Mouse (Mus musculus): ENCODE measurements around the gene Ces1g. TPM values are rescaled to one million over a fixed set of nuclear protein-coding genes. Genes with fewer than 3 reads are reported as not detected.

The Ces1g gene
- not detected in 2 replicates for polyA plus RNA-seq (2016; fragmentation: Nextera tagmentation; extraction: Ambion mirVana)

DNA sequence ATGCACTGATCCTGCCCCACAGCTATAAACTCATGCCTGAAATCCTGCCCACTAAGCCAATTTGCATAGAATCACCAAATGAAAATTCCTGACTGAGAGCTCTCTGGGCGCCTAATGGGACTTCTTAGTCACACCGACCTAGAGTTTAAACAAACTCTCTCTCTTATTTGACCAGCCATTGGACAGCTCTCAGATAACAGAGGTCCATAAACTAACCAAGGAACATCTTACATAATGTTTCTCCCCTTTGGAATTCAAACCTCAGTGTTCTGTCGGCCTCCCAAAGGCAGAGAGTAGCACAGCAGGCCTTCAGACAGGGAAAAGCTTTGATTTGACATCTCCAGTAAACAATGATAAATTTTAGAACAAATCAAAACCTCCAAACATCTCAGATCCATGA, at the start of gene Ces1g:
Gene Ces1g, minus strand, starts transcription at position 102 of the 400 bp plus-strand sequence.
- WGBS: 70% methylated on average over 3 of the region's 3 CpGs
- ATAC-seq (ENCODE audit: insufficient number of reproducible peaks, insufficient read depth, low FRiP score, low TSS enrichment): no peak
- Histone ChIP-seq H3K9me3 (no peaks in the 10 kb centered on the region), H3K36me3 (no peaks in the 10 kb centered on the region), H3K9ac (no peak within 1 kb of the TSS), H3K27ac (no peak within 1 kb of the TSS), H3K27me3 (no peaks in the 10 kb centered on the region), H3K4me3 (no peak within 1 kb of the TSS), H3K4me1 (no peaks in the 10 kb centered on the region), H3K4me2 (replicated peaks) (no peak within 1 kb of the TSS)

DNA sequence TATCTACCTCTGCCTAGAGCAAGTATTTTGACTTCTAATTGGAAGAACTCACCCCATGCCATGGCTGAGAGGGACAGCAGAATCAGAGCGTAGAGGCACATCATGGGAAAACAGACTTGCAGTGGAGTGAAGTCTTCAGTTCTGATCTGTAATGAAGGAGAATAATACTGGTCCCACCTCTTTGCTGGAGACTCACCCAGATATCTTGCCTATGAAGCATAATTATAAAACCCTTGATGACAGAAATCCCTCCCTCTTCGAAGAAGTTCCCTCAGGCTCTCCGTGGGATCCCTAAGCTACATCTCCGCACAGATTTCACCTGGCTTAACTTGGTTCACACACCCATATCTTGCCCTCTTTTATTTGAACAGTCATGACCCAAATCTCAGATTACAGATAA, 42.5 kb upstream of the Ces1g start, which contains the start of gene Ces1h:
Gene Ces1h, minus strand, starts transcription at position 101 of the 400 bp plus-strand sequence.
- no peak within 1 kb of the TSS for H3K9ac ChIP-seq
- 81% methylated on average over 4 of the region's 4 CpGs for WGBS
- H3K36me3 ChIP-seq: no peaks in the 10 kb centered on the region
- no peak within 1 kb of the TSS for H3K27ac ChIP-seq
- no peak for ATAC-seq (ENCODE audit: insufficient number of reproducible peaks, insufficient read depth, low FRiP score, low TSS enrichment)
- no peak within 1 kb of the TSS for H3K4me3 ChIP-seq
- no peak within 1 kb of the TSS for H3K4me2 ChIP-seq (replicated peaks)
- H3K4me1 ChIP-seq: no peaks in the 10 kb centered on the region
- no peaks in the 10 kb centered on the region for H3K9me3 ChIP-seq
- H3K27me3 ChIP-seq: no peaks in the 10 kb centered on the region

DNA sequence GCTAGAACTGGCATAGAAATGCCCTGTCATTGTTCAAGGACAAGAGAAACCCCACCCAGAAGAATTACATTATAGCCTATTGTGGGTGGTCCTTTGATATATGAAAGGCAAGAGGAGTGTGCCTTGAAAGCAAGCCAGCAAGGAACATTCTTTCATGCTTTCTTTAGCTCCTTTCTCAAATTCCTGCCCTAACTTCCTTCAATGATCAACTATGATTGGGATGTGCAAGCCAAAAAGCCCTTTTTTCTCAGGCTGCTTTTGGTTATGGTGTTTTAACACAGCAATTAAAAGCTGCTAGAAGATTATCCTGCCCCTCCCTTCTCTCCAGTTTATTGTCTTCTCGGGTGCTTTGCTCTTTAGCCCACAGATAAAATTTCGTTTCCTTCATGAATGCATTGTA, 32.4 kb upstream of the Ces1g start:
- WGBS: 44% methylated on average over 2 of the region's 2 CpGs
- no peaks in the 10 kb centered on the region for H3K4me1 ChIP-seq
- H3K4me2 ChIP-seq (replicated peaks): no peak overlapping the region
- no peak overlapping the region for H3K4me3 ChIP-seq
- H3K9ac ChIP-seq: no peak overlapping the region
- H3K9me3 ChIP-seq: no peaks in the 10 kb centered on the region
- H3K27me3 ChIP-seq: no peaks in the 10 kb centered on the region
- no peaks in the 10 kb centered on the region for H3K36me3 ChIP-seq
- no peak overlapping the region for H3K27ac ChIP-seq
- no peak for ATAC-seq (ENCODE audit: insufficient number of reproducible peaks, insufficient read depth, low FRiP score, low TSS enrichment)

DNA sequence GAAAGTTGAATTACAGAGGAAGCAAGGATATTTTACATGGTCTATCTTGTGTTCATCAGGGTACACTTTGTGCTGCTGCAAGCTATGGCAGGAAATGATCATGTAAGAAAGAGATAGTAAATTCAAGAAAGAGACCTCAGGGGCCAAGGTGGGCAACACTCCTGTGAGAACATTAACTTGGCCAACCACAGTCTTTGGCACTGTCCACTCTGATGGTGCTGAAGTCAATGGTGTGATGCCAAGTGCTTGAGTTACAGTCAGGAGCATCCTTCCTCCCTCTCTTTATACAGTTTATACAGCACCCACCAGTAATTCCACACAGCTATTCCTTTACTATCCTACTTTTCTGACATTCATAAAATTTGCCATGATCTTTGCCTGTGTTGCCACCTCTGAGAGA, 23.0 kb upstream of the Ces1g start:
- Histone ChIP-seq H3K36me3 (no peaks in the 10 kb centered on the region), H3K9ac (no peak overlapping the region), H3K4me3 (no peak overlapping the region), H3K27me3 (no peaks in the 10 kb centered on the region), H3K9me3 (no peaks in the 10 kb centered on the region), H3K4me1 (no peaks in the 10 kb centered on the region), H3K4me2 (replicated peaks) (no peak overlapping the region), H3K27ac (no peak overlapping the region)
- ATAC-seq (ENCODE audit: insufficient number of reproducible peaks, insufficient read depth, low FRiP score, low TSS enrichment): no peak

DNA sequence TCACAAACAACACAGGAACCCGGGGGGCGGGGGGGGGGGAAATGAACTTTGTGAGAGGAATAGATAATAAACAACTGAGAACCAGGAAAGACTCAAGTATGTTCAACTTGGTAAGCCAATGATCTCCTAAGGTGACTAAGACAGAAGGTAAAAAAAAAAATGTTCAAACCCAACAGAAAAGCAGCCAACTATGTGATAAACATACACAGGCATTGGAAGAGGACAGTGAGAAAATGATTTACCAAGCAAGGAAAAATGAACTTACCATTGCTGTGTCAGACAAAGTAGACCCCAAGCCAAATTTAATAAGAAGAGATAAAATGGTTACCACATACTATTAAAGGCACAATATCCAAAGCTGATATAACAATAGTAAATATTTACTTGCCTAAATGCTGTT, 2.4 kb upstream of the Ces1g start:
- H3K36me3 ChIP-seq: no peaks in the 10 kb centered on the region
- WGBS: 87% methylated on average over 2 of the region's 2 CpGs
- no peak overlapping the region for H3K27ac ChIP-seq
- H3K4me2 ChIP-seq (replicated peaks): no peak overlapping the region
- no peaks in the 10 kb centered on the region for H3K27me3 ChIP-seq
- H3K4me3 ChIP-seq: no peak overlapping the region
- ATAC-seq (ENCODE audit: insufficient number of reproducible peaks, insufficient read depth, low FRiP score, low TSS enrichment): no peak
- no peaks in the 10 kb centered on the region for H3K9me3 ChIP-seq
- H3K4me1 ChIP-seq: no peaks in the 10 kb centered on the region
- no peak overlapping the region for H3K9ac ChIP-seq

DNA sequence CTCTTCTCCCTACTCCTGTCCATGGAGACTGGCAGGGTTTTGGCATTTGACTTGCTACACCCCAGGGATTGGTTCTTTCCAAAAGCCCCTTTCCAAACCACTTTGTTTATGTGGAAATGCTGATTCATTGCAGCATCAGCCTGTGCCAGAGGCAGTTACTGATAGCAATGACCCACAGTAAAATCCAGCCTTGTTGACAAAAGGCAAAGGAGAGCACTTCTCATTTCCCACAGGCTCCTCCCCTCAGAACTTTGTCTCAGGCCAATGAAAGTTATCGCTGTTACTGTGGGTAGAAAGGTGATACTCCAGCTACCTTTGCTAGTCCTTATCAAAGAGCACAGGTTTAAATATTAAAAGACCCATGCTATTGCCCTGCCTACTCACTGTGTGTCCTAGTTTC, 4.4 kb downstream of the Ces1g start:
- H3K4me3 ChIP-seq: no peak overlapping the region
- no peaks in the 10 kb centered on the region for H3K27me3 ChIP-seq
- H3K27ac ChIP-seq: no peak overlapping the region
- H3K9me3 ChIP-seq: no peaks in the 10 kb centered on the region
- 93% methylated on average over 1 of the region's 1 CpGs for WGBS
- no peak overlapping the region for H3K9ac ChIP-seq
- no peaks in the 10 kb centered on the region for H3K36me3 ChIP-seq
- no peak overlapping the region for H3K4me2 ChIP-seq (replicated peaks)
- ATAC-seq (ENCODE audit: insufficient number of reproducible peaks, insufficient read depth, low FRiP score, low TSS enrichment): no peak
- no peaks in the 10 kb centered on the region for H3K4me1 ChIP-seq

DNA sequence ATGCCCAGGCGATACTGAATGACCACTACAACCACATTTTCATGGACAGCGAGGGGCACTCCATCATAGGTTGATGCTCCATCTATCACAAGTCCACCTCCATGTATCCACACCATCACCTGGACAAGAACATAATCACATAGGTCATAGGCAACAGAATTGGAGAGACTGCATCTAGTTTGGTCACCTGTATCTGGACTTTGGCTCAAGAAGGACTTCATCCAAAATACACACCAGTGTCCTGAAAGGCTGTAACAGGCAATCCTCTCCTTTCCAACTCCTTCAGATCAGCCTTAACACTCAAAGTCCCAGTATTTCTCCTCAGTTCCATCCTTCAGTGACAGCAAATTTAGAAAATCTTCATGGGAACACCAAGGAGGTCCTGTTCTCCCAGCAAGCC, 6.0 kb downstream of the Ces1g start:
- H3K27ac ChIP-seq: no peak overlapping the region
- no peaks in the 10 kb centered on the region for H3K27me3 ChIP-seq
- ATAC-seq (ENCODE audit: insufficient number of reproducible peaks, insufficient read depth, low FRiP score, low TSS enrichment): no peak
- no peak overlapping the region for H3K9ac ChIP-seq
- 91% methylated on average over 2 of the region's 2 CpGs for WGBS
- H3K4me3 ChIP-seq: no peak overlapping the region
- H3K4me1 ChIP-seq: no peaks in the 10 kb centered on the region
- no peaks in the 10 kb centered on the region for H3K9me3 ChIP-seq
- H3K36me3 ChIP-seq: no peaks in the 10 kb centered on the region
- H3K4me2 ChIP-seq (replicated peaks): no peak overlapping the region

DNA sequence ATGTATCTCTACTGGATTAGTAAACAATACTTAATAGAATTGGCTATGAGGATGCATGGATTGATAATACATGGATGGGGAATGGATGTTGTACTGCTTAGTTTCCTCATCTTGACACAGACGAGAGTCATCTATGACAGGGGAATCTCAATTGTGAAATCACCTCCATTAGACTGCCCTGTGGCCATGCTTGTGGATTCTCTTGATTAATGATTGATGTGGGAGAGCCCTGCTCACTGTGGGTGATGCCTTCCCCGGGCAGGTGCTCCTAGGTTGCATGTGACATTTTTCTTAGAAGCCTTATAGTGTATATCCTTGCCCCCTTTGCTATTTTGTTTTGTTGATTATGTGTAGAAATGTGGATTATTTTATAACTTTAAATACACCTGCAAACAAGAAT, 12.0 kb downstream of the Ces1g start:
- H3K4me3 ChIP-seq: no peak overlapping the region
- no peaks in the 10 kb centered on the region for H3K27me3 ChIP-seq
- H3K4me2 ChIP-seq (replicated peaks): no peak overlapping the region
- no peaks in the 10 kb centered on the region for H3K4me1 ChIP-seq
- ATAC-seq (ENCODE audit: insufficient number of reproducible peaks, insufficient read depth, low FRiP score, low TSS enrichment): no peak
- no peaks in the 10 kb centered on the region for H3K36me3 ChIP-seq
- H3K9ac ChIP-seq: no peak overlapping the region
- H3K27ac ChIP-seq: no peak overlapping the region
- WGBS: 78% methylated on average over 2 of the region's 2 CpGs
- H3K9me3 ChIP-seq: no peaks in the 10 kb centered on the region

DNA sequence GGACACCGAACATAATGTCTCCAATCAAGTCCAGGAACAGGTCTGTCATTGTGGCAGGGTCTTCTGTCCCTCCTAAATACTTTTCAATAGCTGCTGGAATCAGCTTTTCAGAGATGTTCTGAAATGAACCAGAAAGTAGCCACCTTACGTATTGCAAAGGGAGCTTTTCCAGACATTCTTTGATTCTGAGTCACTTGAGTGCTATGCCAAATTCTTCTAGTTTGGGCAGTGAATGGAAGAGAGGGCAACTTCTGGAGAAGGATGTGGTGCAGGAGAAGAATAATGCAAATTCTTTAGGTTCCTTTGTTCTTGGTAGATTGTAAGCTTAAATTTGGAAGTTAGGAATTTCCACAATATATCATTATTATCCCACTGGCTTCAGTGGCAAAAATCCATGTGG, 20.1 kb downstream of the Ces1g start:
- WGBS: 82% methylated on average over 2 of the region's 2 CpGs

DNA sequence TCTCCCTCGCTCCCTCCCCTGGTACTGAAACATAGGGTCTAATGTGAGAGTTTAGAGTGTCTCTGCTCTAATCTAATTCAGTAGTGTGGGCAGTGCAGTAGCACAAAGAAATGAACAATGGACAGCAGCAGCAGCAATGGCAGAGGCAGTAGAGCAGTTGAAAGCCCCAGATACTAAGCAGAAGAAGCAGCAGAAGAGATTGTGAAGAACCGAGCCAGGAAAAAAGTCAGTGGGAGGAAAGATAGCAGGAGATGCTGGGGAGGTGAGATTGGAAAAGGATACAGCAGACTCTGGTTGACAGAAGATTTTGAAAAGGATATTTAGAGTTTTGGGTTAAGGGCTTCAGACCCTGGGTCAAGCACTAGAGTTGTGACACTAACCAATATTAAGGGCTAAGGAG, 21.6 kb downstream of the Ces1g start:
- no peaks in the 10 kb centered on the region for H3K9me3 ChIP-seq
- H3K27me3 ChIP-seq: no peaks in the 10 kb centered on the region
- WGBS: 92% methylated on average over 2 of the region's 2 CpGs
- H3K27ac ChIP-seq: no peak overlapping the region
- no peaks in the 10 kb centered on the region for H3K36me3 ChIP-seq
- ATAC-seq (ENCODE audit: insufficient number of reproducible peaks, insufficient read depth, low FRiP score, low TSS enrichment): no peak
- no peaks in the 10 kb centered on the region for H3K4me1 ChIP-seq
- no peak overlapping the region for H3K9ac ChIP-seq
- no peak overlapping the region for H3K4me2 ChIP-seq (replicated peaks)
- H3K4me3 ChIP-seq: no peak overlapping the region

More for the DNA sequence above, 20.1 kb downstream of the Ces1g start:
- Histone ChIP-seq H3K4me1 (no peaks in the 10 kb centered on the region), H3K4me3 (no peak overlapping the region), H3K4me2 (replicated peaks) (no peak overlapping the region), H3K27me3 (no peaks in the 10 kb centered on the region), H3K9ac (no peak overlapping the region), H3K27ac (no peak overlapping the region), H3K9me3 (no peaks in the 10 kb centered on the region), H3K36me3 (no peaks in the 10 kb centered on the region)
- no peak for ATAC-seq (ENCODE audit: insufficient number of reproducible peaks, insufficient read depth, low FRiP score, low TSS enrichment)

DNA sequence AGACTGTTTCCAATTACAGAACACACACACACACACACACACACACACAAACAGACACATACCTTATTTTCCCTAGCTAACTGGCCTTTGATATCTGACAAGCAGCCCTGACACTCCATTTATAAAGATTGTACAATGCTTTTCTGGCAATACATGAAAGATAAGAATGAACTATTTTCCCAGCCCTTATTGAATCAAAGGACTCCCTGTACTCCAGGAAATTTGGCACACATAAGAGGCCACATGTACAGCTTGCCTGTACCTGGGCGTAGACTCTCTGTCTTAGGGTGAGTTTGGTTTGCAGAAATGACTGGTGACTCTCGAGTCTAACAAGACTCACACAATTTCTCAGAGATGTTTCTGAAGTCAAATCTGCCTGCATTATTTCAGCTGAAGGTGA, 53.2 kb downstream of the Ces1g start:
- Histone ChIP-seq H3K4me2 (replicated peaks) (no peak overlapping the region), H3K9me3 (no peaks in the 10 kb centered on the region), H3K36me3 (no peaks in the 10 kb centered on the region), H3K27ac (no peak overlapping the region), H3K4me1 (no peaks in the 10 kb centered on the region), H3K9ac (no peak overlapping the region), H3K27me3 (no peaks in the 10 kb centered on the region), H3K4me3 (no peak overlapping the region)
- ATAC-seq (ENCODE audit: insufficient number of reproducible peaks, insufficient read depth, low FRiP score, low TSS enrichment): no peak
- WGBS: 68% methylated on average over 2 of the region's 2 CpGs

DNA sequence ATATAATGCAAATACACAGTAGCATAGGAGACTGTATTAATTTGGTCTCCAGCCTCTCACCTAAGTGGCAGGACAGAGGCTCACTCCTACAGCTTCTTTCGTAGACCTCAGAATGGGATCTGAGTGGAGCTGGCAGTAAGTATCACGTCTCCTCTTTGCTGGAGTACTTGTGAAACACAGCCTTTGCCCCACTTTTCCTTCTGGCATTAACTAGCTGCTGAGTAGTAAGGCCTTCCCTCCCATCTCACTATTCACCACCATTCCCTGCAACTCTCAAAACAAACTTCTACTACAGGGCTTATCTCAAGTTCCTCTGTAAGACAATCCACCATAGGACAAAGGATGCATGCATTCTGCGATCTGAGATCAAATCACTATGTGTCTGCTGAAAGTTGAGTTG, 54.8 kb downstream of the Ces1g start:
- 62% methylated on average over 3 of the region's 3 CpGs for WGBS
- no peak overlapping the region for H3K27ac ChIP-seq
- ATAC-seq (ENCODE audit: insufficient number of reproducible peaks, insufficient read depth, low FRiP score, low TSS enrichment): no peak

DNA sequence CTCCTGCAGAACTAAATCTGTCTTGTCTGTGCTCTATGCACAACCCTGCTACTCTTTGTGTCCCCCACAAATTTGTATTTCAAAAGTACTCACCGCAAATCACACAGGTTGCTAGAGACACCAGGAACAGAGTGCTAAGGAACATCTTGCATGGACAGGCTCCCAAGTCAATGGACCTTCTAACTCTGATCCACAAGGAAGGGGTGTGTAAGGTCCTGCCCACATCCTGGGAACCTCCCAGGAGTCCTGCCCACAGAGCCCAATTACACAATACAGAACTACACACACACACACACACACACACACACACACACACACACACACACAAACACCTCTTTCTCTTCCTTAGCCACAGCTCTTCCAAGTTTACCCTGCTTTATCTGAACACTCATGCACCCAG, 57.6 kb downstream of the Ces1g start, which contains the start of gene Ces1f:
Gene Ces1f, minus strand, starts transcription at position 192 of the 400 bp plus-strand sequence.
- 97% methylated on average over 1 of the region's 1 CpGs for WGBS
- Histone ChIP-seq H3K9ac (no peak within 1 kb of the TSS), H3K4me3 (no peak within 1 kb of the TSS), H3K4me2 (replicated peaks) (no peak within 1 kb of the TSS), H3K27ac (no peak within 1 kb of the TSS), H3K27me3 (no peaks in the 10 kb centered on the region), H3K36me3 (no peaks in the 10 kb centered on the region), H3K9me3 (no peaks in the 10 kb centered on the region), H3K4me1 (no peaks in the 10 kb centered on the region)
- ATAC-seq (ENCODE audit: insufficient number of reproducible peaks, insufficient read depth, low FRiP score, low TSS enrichment): no peak

More for the DNA sequence above, 54.8 kb downstream of the Ces1g start:
- H3K4me1 ChIP-seq: no peaks in the 10 kb centered on the region
- H3K9me3 ChIP-seq: no peaks in the 10 kb centered on the region
- no peaks in the 10 kb centered on the region for H3K36me3 ChIP-seq
- H3K9ac ChIP-seq: no peak overlapping the region
- no peaks in the 10 kb centered on the region for H3K27me3 ChIP-seq
- H3K4me2 ChIP-seq (replicated peaks): no peak overlapping the region
- no peak overlapping the region for H3K4me3 ChIP-seq

All from embryonic facial prominence, embryonic 12.5 days (tissue).